Mouse (Mus musculus): ENCODE data around the gene Plagl1.

GRCm38 (mm10) chr10:13140434-13140833 lies 80.1 kb downstream of the Plagl1 start:
- TF ChIP-seq CTCF (IDR thresholded peaks at IDR 0.05; ENCODE audit: low read depth) = no peak
- no peak for TF ChIP-seq EP300 (IDR thresholded peaks at IDR 0.05; ENCODE audit: low read depth)
